Mouse (Mus musculus): ENCODE measurements around the gene Sox13.

DNA sequence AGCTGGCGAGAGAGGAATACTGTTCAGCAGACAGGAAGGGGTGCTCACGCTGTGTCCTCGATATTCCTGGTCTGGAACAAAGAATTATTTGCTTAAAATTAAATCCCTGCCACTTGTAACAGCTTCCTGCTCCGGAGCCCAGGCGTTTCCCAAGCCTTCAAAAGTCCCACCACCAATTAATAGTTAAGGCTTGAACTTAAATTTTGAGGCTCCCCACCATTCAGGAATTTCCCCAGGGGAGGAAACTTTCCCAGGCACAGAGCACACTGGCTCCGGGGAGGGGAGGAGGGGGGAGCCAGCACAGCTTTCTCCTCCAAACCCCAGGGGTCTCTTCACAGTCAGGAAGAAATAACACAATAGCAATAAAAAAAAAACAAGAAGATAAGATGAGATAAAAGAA lies 44.6 kb upstream of the Sox13 start:
- TF ChIP-seq CTCF (IDR thresholded peaks at IDR 0.05; ENCODE audit: extremely low read depth, insufficient read length, insufficient replicate concordance, low read depth, low read length) (no peak), POLR2A (IDR thresholded peaks at IDR 0.05; ENCODE audit: low read depth, low read length) (no peak)

All from small intestine, adult 2 months (tissue).